Mouse (Mus musculus) cerebellum, postnatal 4 days (tissue): ENCODE measurements around the gene Atrip.

Experiments
- DNase-seq, 2 experiments: peaks; one replicate each; pipeline ENCODE4 v3.0.0; 2022; ENCODE audit warnings: low spot score in 2 of 2, mixed read lengths in 1 of 2

Atrip gene

GRCm38 (mm10) chr9:109097831-109098230, 23.9 kb upstream of the Atrip start:
- peak in 1 of 2 experiments; percentile 56 for DNase-seq

- DNase-seq, result no peak
Measured at GRCm38 (mm10) chr9:109097291-109097690, 23.4 kb upstream of the Atrip start.

GRCm38 (mm10) chr9:109096856-109097255, 22.9 kb upstream of the Atrip start:
- no peak for DNase-seq

GRCm38 (mm10) chr9:109096251-109096661, 22.3 kb upstream of the Atrip start:
- DNase-seq, result peak in 1 of 2 experiments; percentile 32

- DNase-seq, result peak; percentile 55 to 83
Measured at GRCm38 (mm10) chr9:109095137-109095982, 21.4 kb upstream of the Atrip start, which contains the start of gene Plxnb1. Gene Plxnb1, plus strand, starts transcription at chr9:109095389.

GRCm38 (mm10) chr9:109094553-109095136, 20.7 kb upstream of the Atrip start:
- DNase-seq, result no peak

- peak in 1 of 2 experiments; percentile 36 for DNase-seq
Measured at GRCm38 (mm10) chr9:109093786-109094552, 20.0 kb upstream of the Atrip start.

GRCm38 (mm10) chr9:109092799-109093198, 18.9 kb upstream of the Atrip start:
- no peak for DNase-seq

GRCm38 (mm10) chr9:109091802-109092201, 17.9 kb upstream of the Atrip start:
- no peak for DNase-seq

GRCm38 (mm10) chr9:109090446-109090845, 16.5 kb upstream of the Atrip start:
- no peak for DNase-seq

GRCm38 (mm10) chr9:109087987-109088386, 14.1 kb upstream of the Atrip start:
- DNase-seq, result peak in 1 of 2 experiments; percentile 54

GRCm38 (mm10) chr9:109084922-109085321, 11.0 kb upstream of the Atrip start:
- DNase-seq, result no peak

GRCm38 (mm10) chr9:109082124-109082800, 8.3 kb upstream of the Atrip start, which contains the start of the genes Ccdc51 and Tma7:
Gene Ccdc51, plus strand, starts transcription at chr9:109082493.
Gene Tma7, minus strand, starts transcription at chr9:109082587.
- DNase-seq, result peak in 1 of 2 experiments; percentile 77

GRCm38 (mm10) chr9:109081749-109082123, 7.8 kb upstream of the Atrip start:
- DNase-seq, result no peak

GRCm38 (mm10) chr9:109080516-109080915, 6.6 kb upstream of the Atrip start:
- no peak for DNase-seq

GRCm38 (mm10) chr9:109068095-109068735, 5.7 kb downstream of the Atrip start:
- DNase-seq, result no peak

GRCm38 (mm10) chr9:109060898-109061295, 13.0 kb downstream of the Atrip start:
- no peak for DNase-seq

- DNase-seq, result no peak
Measured at GRCm38 (mm10) chr9:109060184-109060897, 13.6 kb downstream of the Atrip start.

GRCm38 (mm10) chr9:109059136-109059903, 14.6 kb downstream of the Atrip start, which contains the start of gene Trex1:
Gene Trex1, minus strand, starts transcription at chr9:109059734.
- DNase-seq, result peak; percentile 79 to 89
